Mouse (Mus musculus) stomach, embryonic 14.5 days (tissue): ENCODE measurements around the gene Rnf103. TPM values are rescaled to one million over a fixed set of nuclear protein-coding genes. Genes with fewer than 3 reads are reported as not detected.
A peak's percentile ranks its signal among the peaks of the same experiment; 100 is the strongest.
"Not testable (repeated sequence)": the region's sequence is repeated elsewhere in the genome, so short reads cannot be mapped to it uniquely, and the experiment has no call there.

ENCODE experiments used
- ATAC-seq: fragments of 200-750 bp; cut with Nextera tagmentation; 2 replicates; pipeline ENCODE4 v1.8.0; 2017; ENCODE audit warnings: low read depth, moderate TSS enrichment; ENCODE audit not compliant: insufficient number of reproducible peaks, insufficient read depth, low FRiP score
- H3K27ac ChIP-seq: fragments of 300-500 bp; sonication (generic); 2 replicates; pipeline ENCODE4 v1.5.1; 2014; ENCODE audit warnings: mild to moderate bottlenecking, low read length, moderate library complexity, mixed read lengths
- H3K27me3 ChIP-seq: fragments of 300-500 bp; sonication (generic); 2 replicates; pipeline ENCODE4 v1.6.1; 2014; ENCODE audit warnings: low read length, control low read depth, mixed read lengths; ENCODE audit not compliant: control insufficient read depth, insufficient read depth
- H3K36me3 ChIP-seq: fragments of 300-500 bp; sonication (generic); 2 replicates; pipeline ENCODE4 v1.6.1; 2014; ENCODE audit warnings: mild to moderate bottlenecking, control low read depth, low read length, moderate library complexity, mixed read lengths; ENCODE audit not compliant: control insufficient read depth, insufficient read depth
- H3K4me1 ChIP-seq: fragments of 300-500 bp; sonication (generic); 2 replicates; pipeline ENCODE4 v1.6.1; 2014; ENCODE audit warnings: low read length, control low read depth, mixed read lengths; ENCODE audit not compliant: control insufficient read depth, insufficient read depth
- H3K4me2 ChIP-seq: fragments of 300-500 bp; sonication (generic); replicated peaks from 2 replicates; pipeline ENCODE4 v1.6.1; 2014; ENCODE audit warnings: low read depth, low read length, control low read depth
- H3K4me3 ChIP-seq: fragments of 300-500 bp; sonication (generic); 2 replicates; pipeline ENCODE4 v1.5.1; 2014; ENCODE audit warnings: low read depth, low read length, control low read depth
- H3K9ac ChIP-seq: fragments of 300-500 bp; sonication (generic); replicated peaks from 2 replicates; pipeline ENCODE4 v1.6.1; 2014; ENCODE audit warnings: low read depth, mild to moderate bottlenecking, control low read depth, low read length, moderate library complexity, mixed read lengths
- H3K9me3 ChIP-seq: fragments of 300-500 bp; sonication (generic); 2 replicates; pipeline ENCODE4 v1.6.1; 2016; ENCODE audit warnings: low read depth, low read length, control low read depth; ENCODE audit not compliant: control insufficient read depth
- WGBS: fragments of 180-500 bp; shearing (Covaris S2); extraction: QIAGEN DNeasy Blood & Tissue Kit; methylation state at CpG from one replicate; pipeline ENCODE4 v1.1.7; 2014; 5-methylcytosine and 5-hydroxymethylcytosine counted together
- polyA plus RNA-seq: library from polyadenylated mRNA; unstranded; fragments of >200 nt; fragmentation: Nextera tagmentation; extraction: Ambion mirVana; gene quantifications from 2 replicates; pipeline ENCODE4 v1.2.1, GENCODE M21; 2014

The Rnf103 gene
- polyA plus RNA-seq = 21.7 and 27.3 TPM in 2 replicates

DNA sequence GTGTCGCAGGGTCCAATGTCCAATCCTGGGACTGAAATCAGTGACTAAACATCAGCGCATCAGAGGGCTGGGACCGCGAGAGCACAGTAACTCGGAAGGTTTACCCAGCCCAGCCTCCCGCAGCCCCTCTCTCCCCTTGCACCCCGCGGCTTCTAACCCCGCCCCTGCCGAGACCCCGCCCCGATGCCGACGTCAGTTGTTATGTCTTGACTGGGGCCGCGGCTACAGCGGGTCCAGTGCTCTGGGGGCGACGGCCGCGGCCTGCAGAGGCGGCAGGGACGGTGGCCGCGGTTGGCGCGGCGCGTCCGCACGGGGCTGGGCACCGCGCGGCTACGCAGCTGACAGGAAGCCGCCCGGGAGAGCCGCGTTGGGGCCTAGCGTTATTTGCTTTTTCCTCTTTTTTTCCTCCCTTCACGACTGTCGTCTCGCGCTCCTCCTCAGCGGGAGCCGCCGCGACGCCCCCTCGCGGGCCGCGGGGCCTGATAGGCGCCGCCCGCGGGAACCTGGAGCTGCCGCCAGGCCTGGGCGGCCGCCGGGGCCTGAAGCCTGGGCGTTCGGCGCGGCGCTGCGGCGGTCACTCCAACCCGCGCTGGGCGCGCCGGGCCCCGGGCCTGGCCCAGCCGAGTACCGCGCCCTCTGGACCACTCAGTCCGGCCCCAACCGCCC lies at the start of gene Rnf103:
Gene Rnf103, plus strand, starts transcription at position 220 of the 666 bp plus-strand sequence.
- H3K4me2 ChIP-seq = peak within 1 kb of the TSS; percentile 81
- WGBS = 0% methylated on average over 51 of the region's 79 CpGs
- no peaks in the 10 kb centered on the region for H3K27me3 ChIP-seq
- peak within 1 kb of the TSS; percentile 97 for H3K9ac ChIP-seq
- H3K4me3 ChIP-seq = peak within 1 kb of the TSS; percentile 94
- H3K27ac ChIP-seq = peak within 1 kb of the TSS; percentile 98
- H3K9me3 ChIP-seq = no peaks in the 10 kb centered on the region
- H3K36me3 ChIP-seq = no peaks in the 10 kb centered on the region
- H3K4me1 ChIP-seq = peaks cover 11% of the 10 kb centered on the region
- peak; percentile 96 for ATAC-seq

DNA sequence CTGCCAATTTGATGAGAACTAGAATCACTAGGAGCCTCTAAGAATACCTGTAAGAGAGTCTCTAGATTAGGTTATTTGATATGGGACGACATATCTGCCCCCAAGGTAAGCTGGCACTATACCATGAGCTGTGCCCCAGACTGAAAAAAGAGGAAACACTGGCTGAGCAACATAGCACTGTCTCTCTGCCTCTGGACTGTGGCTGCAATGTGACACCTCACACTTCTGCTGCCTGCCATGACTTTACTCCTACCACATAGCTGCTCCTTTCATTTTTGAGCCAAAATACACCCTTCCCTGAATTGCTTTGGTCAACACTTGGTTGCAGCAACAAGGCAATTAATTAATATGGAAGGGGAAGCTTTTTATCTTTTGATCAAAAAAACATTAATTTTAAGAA lies 48.9 kb upstream of the Rnf103 start:
- H3K4me3 ChIP-seq = no peak overlapping the region
- no peak for ATAC-seq
- H3K9ac ChIP-seq = no peak overlapping the region

DNA sequence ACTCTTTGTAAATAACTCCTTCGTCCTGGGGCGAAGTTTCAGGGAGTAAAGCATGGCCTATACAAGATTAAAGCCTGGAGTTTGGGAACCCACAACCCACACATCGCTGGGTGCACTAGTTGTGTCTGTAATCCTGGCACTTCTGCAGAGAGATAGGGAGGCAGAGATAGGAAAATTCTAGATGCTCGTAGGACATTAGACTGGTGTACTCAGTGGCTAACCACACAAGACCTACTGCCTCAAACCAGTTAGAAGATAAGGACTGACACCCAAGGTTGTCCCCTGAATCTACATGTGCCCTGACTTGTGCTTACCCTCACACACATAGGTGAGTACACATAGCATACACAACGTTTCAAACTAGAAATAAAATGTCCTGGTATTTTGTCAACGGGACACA lies 48.1 kb upstream of the Rnf103 start:
- H3K27me3 ChIP-seq = no peaks in the 10 kb centered on the region
- 85% methylated on average over 6 of the region's 6 CpGs for WGBS
- H3K27ac ChIP-seq = no peak overlapping the region
- H3K36me3 ChIP-seq = no peaks in the 10 kb centered on the region
- no peak overlapping the region for H3K4me2 ChIP-seq
- H3K9ac ChIP-seq = no peak overlapping the region
- ATAC-seq = no peak
- peaks cover 8% of the 10 kb centered on the region; the same call in 1 of the 2 replicates for H3K4me1 ChIP-seq
- H3K4me3 ChIP-seq = no peak overlapping the region
- H3K9me3 ChIP-seq = no peaks in the 10 kb centered on the region

More for the DNA sequence above, 48.9 kb upstream of the Rnf103 start:
- WGBS = 69% methylated on average over 1 of the region's 1 CpGs
- H3K27me3 ChIP-seq = no peaks in the 10 kb centered on the region
- no peaks in the 10 kb centered on the region for H3K9me3 ChIP-seq
- H3K4me1 ChIP-seq = peaks cover 8% of the 10 kb centered on the region; the same call in 1 of the 2 replicates
- H3K36me3 ChIP-seq = no peaks in the 10 kb centered on the region
- H3K4me2 ChIP-seq = no peak overlapping the region
- H3K27ac ChIP-seq = no peak overlapping the region

DNA sequence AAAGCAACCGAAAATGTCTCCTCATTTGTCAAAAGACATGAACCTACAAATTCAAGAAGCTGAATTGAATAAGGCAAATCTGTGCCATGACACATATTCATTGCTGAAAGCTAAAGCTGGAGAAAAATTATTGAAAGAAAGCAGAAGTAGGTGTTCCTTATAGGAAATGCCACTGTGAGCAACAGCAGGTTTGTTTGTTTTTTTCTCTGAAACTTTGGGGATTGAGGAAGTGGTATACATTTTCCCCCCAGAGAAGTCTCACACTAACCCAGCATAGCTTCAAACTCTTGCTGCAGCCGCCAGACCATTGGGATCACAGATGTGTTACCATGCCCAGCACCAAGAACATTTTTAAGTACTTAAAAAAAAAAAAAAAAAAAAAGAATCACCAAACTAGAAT lies 40.9 kb upstream of the Rnf103 start:
- Histone ChIP-seq H3K27ac (no peak overlapping the region), H3K9ac (no peak overlapping the region), H3K4me1 (no peaks in the 10 kb centered on the region), H3K36me3 (no peaks in the 10 kb centered on the region), H3K4me3 (no peak overlapping the region), H3K4me2 (no peak overlapping the region), H3K9me3 (no peaks in the 10 kb centered on the region), H3K27me3 (no peaks in the 10 kb centered on the region)
- no peak for ATAC-seq
- 79% methylated on average over 2 of the region's 2 CpGs for WGBS

DNA sequence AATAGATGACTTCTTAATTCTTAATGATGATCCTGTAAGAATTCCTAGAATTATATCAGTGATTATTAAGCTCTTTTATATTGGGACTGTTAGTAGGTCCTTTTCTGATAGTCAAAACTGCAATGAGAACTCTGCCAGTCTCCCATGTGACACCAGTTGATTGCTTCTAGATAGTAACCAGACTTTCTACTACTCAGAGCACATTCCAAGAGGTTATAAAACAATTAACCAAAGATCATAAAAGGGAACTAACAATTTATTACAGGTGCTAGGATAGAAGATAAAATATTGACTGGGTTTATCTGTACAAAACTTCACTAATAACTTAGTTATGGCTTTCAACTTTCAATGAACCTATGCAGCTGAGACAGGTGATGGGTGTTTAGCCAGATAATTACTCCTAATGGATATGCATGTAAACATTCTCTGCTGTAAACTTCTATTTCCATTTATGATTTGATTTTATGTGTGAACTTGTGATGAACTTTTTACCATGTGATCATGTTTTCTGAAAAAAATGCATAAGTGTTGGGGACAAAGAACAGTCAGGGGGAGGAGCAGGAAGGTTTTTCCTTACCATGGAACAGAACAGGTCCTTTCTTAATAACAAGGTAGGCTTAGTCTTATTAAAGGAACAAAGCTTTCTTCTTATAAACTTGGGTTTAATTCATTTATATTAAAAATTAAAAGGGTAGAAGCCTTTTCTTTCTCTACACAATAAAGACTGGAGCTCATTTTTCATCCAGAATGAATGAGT lies 39.5 kb upstream of the Rnf103 start:
- not testable (repeated sequence) for H3K27me3 ChIP-seq, H3K9me3 ChIP-seq, H3K4me2 ChIP-seq, H3K4me1 ChIP-seq, H3K27ac ChIP-seq, H3K36me3 ChIP-seq, ATAC-seq, H3K9ac ChIP-seq, H3K4me3 ChIP-seq

DNA sequence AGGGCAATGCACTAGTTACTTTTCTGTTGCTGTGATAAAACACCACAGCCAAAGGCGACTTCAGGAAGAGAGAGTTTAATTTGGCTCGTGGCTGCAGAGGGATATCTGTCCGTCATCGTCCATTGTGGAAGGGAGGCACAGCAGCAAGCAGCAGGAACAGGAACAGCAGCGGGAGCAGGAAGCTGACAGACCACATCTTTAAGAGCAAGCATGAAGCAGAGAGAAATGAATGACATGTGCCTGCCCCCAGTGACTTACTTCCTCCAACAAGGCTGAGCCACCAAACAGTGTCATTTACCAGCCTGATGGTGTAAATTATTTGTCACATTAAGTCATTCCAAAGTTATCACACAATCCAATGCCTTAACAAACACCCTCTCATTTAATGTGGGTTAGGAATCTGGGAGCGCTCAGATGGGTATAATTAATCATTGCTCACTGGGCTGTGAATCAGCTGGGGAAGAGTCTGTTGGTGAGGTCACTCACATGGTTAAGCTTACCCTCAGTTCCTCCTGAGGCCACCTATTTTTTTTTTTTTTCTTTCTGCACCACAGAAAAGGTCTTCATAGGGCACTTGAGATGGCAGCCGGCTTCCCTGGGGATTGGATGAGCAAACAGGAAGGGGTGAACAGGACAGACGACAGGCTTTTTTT lies 35.6 kb upstream of the Rnf103 start:
- no peak for ATAC-seq
- no peak overlapping the region for H3K27ac ChIP-seq
- 67% methylated on average over 8 of the region's 8 CpGs for WGBS
- H3K4me3 ChIP-seq = no peak overlapping the region
- H3K36me3 ChIP-seq = no peaks in the 10 kb centered on the region
- H3K9me3 ChIP-seq = no peaks in the 10 kb centered on the region
- no peak overlapping the region for H3K4me2 ChIP-seq
- no peak overlapping the region for H3K9ac ChIP-seq
- H3K27me3 ChIP-seq = no peaks in the 10 kb centered on the region
- no peaks in the 10 kb centered on the region for H3K4me1 ChIP-seq

DNA sequence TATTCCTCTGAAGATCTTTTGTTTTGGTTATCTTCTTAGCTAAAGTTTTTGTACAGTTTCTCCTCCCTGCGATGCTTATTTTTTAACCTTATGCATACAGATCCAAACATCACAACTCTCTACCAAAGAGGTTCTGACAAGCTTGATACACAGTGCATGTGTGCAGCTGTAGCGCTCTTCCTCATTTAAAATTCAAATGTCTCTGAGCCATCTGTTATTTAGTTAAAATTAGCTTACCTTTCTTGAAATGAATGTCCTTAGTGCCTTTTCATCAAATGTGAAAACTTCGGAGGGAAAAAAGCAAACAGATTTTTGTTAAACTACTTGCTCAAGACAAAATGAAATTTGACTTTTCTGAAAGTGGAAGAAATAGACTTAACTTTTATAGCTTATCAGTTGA lies 28.5 kb upstream of the Rnf103 start:
- no peaks in the 10 kb centered on the region for H3K4me1 ChIP-seq
- no peak overlapping the region for H3K4me3 ChIP-seq
- 84% methylated on average over 3 of the region's 3 CpGs for WGBS
- H3K9me3 ChIP-seq = no peaks in the 10 kb centered on the region
- no peak overlapping the region for H3K9ac ChIP-seq
- no peak for ATAC-seq
- no peaks in the 10 kb centered on the region for H3K36me3 ChIP-seq
- H3K27me3 ChIP-seq = no peaks in the 10 kb centered on the region
- no peak overlapping the region for H3K4me2 ChIP-seq
- no peak overlapping the region for H3K27ac ChIP-seq

DNA sequence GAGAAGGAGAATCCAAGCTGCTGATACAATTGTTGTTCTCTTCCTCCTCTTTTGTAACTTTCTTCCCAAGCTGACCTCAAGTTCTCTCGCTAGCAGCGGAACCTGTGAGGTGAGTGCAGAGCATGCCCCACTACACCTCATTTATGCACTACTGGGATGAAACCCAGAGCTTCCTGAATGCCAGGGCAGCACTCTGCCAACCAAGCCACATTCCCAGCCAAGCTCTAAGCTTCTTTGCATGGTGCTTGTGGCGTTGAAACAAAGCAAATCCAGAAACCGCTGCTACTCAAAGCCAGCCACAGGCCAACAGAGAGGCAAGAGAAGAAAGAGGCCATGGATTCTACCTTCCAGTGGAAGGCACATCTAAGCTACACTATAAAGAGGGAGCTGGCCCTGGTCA lies 25.9 kb upstream of the Rnf103 start:
- WGBS = 79% methylated on average over 4 of the region's 4 CpGs
- Histone ChIP-seq H3K9ac (no peak overlapping the region), H3K4me1 (no peaks in the 10 kb centered on the region), H3K27ac (no peak overlapping the region), H3K27me3 (no peaks in the 10 kb centered on the region), H3K4me3 (no peak overlapping the region), H3K36me3 (no peaks in the 10 kb centered on the region), H3K9me3 (no peaks in the 10 kb centered on the region), H3K4me2 (no peak overlapping the region)
- ATAC-seq = no peak
